Comparison of ENCODE assay signal across 8 mouse cellular contexts in the genomic region with DNA sequence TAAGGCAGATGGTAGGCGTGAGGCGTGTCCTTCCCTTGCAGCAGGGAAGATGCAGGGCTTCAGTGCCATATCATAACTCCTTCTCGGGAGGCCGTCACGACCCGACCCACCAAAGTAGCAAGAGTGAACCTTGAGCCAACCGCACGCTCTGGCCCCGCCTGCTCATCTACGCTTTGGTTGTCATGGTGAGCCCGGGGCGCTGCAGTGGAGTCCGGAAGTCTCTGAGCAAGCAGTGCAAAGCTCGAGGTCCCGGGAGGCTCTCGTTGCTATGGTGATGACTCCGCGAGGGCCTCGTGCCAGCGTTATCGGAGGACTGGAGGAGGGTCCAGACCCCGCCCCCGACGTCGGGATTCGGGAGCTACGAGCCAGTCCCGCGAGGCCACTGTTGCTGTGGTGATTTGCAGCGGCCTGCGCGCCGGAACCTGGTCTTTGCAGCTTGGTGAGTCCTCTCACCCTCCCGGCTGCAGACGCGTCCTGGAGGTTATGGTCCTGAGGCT. TPM values are rescaled to one million over a fixed set of nuclear protein-coding genes. Genes with fewer than 3 reads are reported as not detected.
DNase-seq lines count a peak whose midpoint lies in the region; ATAC-seq and TF ChIP-seq lines count a peak whose summit lies in the region.

Gene Rab36 (plus strand): TSS at position 176 of the 497 bp plus-strand sequence.

- H3K4me3 ChIP-seq in forebrain, embryonic 14.5 days (ENCODE audit: low read depth, low read length): peak within 1 kb of the TSS; percentile 36
- H3K4me3 ChIP-seq in liver, postnatal 0 days (ENCODE audit: low read depth, low read length): peak within 1 kb of the TSS; percentile 35
- H3K4me3 ChIP-seq in neural tube, embryonic 14.5 days (ENCODE audit: low read depth, low read length): peak within 1 kb of the TSS; percentile 39
- peak within 1 kb of the TSS; percentile 95 for H3K4me3 ChIP-seq in testis, adult 2 months (ENCODE audit: control insufficient read depth, low read depth, low read length)

- TF ChIP-seq CTCF in liver, postnatal 0 days (IDR thresholded peaks at IDR 0.05; ENCODE audit: low read depth): no peak
- TF ChIP-seq CTCF in testis, adult 2 months (IDR thresholded peaks at IDR 0.05; ENCODE audit: control insufficient read depth, insufficient read depth, insufficient replicate concordance, low read depth, low read length): no peak

- ATAC-seq in forebrain, embryonic 14.5 days: peak; percentile 94
- ATAC-seq in liver, postnatal 0 days: peak; percentile 95
- peak; percentile 94 for ATAC-seq in neural tube, embryonic 14.5 days (ENCODE audit: low read depth)

- H3K27me3 ChIP-seq in forebrain, embryonic 14.5 days (replicated peaks; ENCODE audit: control insufficient read depth, insufficient read depth, low read length): no peaks in the 10 kb centered on the region
- H3K27me3 ChIP-seq in liver, postnatal 0 days (ENCODE audit: insufficient read depth, low read length): no peaks in the 10 kb centered on the region
- H3K27me3 ChIP-seq in neural tube, embryonic 14.5 days (ENCODE audit: control insufficient read depth, insufficient read depth, low read length): no peaks in the 10 kb centered on the region
- H3K27me3 ChIP-seq in testis, adult 2 months (ENCODE audit: control insufficient read depth, insufficient read depth, low read length): no peaks in the 10 kb centered on the region

- TF ChIP-seq POLR2A in testis, adult 2 months (IDR thresholded peaks at IDR 0.05; ENCODE audit: control insufficient read depth, low read depth, low read length): peak; percentile 51

- peaks cover 20% of the 10 kb centered on the region for H3K4me1 ChIP-seq in forebrain, embryonic 14.5 days (ENCODE audit: control insufficient read depth, insufficient read depth, low read length)
- H3K4me1 ChIP-seq in liver, postnatal 0 days (ENCODE audit: insufficient read depth): peaks cover 9% of the 10 kb centered on the region
- H3K4me1 ChIP-seq in neural tube, embryonic 14.5 days (ENCODE audit: control insufficient read depth, insufficient read depth, low read length): peaks cover 23% of the 10 kb centered on the region
- H3K4me1 ChIP-seq in testis, adult 2 months (ENCODE audit: control insufficient read depth, insufficient read depth, low read length): peaks cover 15% of the 10 kb centered on the region

- no peaks in the 10 kb centered on the region for H3K36me3 ChIP-seq in forebrain, embryonic 14.5 days (ENCODE audit: control insufficient read depth, insufficient read depth, low read length)
- H3K36me3 ChIP-seq in liver, postnatal 0 days (replicated peaks; ENCODE audit: insufficient read depth, low read length): no peaks in the 10 kb centered on the region
- no peaks in the 10 kb centered on the region for H3K36me3 ChIP-seq in neural tube, embryonic 14.5 days (ENCODE audit: control insufficient read depth, insufficient read depth, low read length)
- H3K36me3 ChIP-seq in testis, adult 2 months (ENCODE audit: control insufficient read depth, insufficient read depth, low read length): peaks cover 1% of the 10 kb centered on the region; the same call in 1 of the 2 replicates

- DNase-seq in CD8-positive naive resting alpha-beta T cell, adult 2 months (ENCODE audit: low read depth in 2 of 2, low spot score in 2 of 2): peak; percentile 37 to 56
- DNase-seq in c-Kit-positive CD71-positive TER-119-negative erythroid progenitor cells, embryonic 14.5 days (ENCODE audit: low read depth): peak; percentile 23
- peak; percentile 97 for DNase-seq in forebrain, embryonic 14.5 days (ENCODE audit: low spot score)
- peak; percentile 93 to 96 for DNase-seq in heart, postnatal 14 days
- peak; percentile 94 for DNase-seq in layer of hippocampus, adult 11-12 months (ENCODE audit: low spot score)
- DNase-seq in liver, postnatal 0 days: peak; percentile 89

- H3K4me2 ChIP-seq in forebrain, embryonic 14.5 days (ENCODE audit: low read length): peak within 1 kb of the TSS; percentile 67
- H3K4me2 ChIP-seq in liver, postnatal 0 days (ENCODE audit: low read depth, low read length): peak within 1 kb of the TSS; percentile 49
- H3K4me2 ChIP-seq in neural tube, embryonic 14.5 days (ENCODE audit: low read depth, low read length): peak within 1 kb of the TSS; percentile 76

- H3K9me3 ChIP-seq in forebrain, embryonic 14.5 days (replicated peaks; ENCODE audit: control insufficient read depth, low read length): no peaks in the 10 kb centered on the region
- H3K9me3 ChIP-seq in liver, postnatal 0 days (ENCODE audit: low read length): no peaks in the 10 kb centered on the region
- no peaks in the 10 kb centered on the region for H3K9me3 ChIP-seq in neural tube, embryonic 14.5 days (ENCODE audit: control insufficient read depth, low read length)

- no peak for TF ChIP-seq EP300 in liver, postnatal 0 days (IDR thresholded peaks at IDR 0.05; ENCODE audit: low read depth)

- peak within 1 kb of the TSS; percentile 70 for H3K9ac ChIP-seq in forebrain, embryonic 14.5 days (ENCODE audit: low read length)
- peak within 1 kb of the TSS; percentile 37; the same call in 1 of the 2 replicates for H3K9ac ChIP-seq in liver, postnatal 0 days (replicated peaks)
- H3K9ac ChIP-seq in neural tube, embryonic 14.5 days (replicated peaks; ENCODE audit: low read depth, low read length): peak within 1 kb of the TSS; percentile 66

- intact Hi-C loops in heart, postnatal 14 days (cut with DNase I): no loop called here

- H3K27ac ChIP-seq in forebrain, embryonic 14.5 days (ENCODE audit: low read depth, low read length): peak within 1 kb of the TSS; percentile 85
- H3K27ac ChIP-seq in liver, postnatal 0 days (ENCODE audit: low read depth): no peak within 1 kb of the TSS
- H3K27ac ChIP-seq in neural tube, embryonic 14.5 days (ENCODE audit: low read depth, low read length): peak within 1 kb of the TSS; percentile 82
- peak within 1 kb of the TSS; percentile 79 for H3K27ac ChIP-seq in testis, adult 2 months (ENCODE audit: control insufficient read depth, insufficient read depth, low read depth, low read length)

- WGBS in forebrain, embryonic 14.5 days: under 1% methylated on average over 36 of the region's 36 CpGs
- WGBS in liver, postnatal 0 days (ENCODE audit: insufficient replicate concordance): under 1% methylated on average over 36 of the region's 36 CpGs
- under 1% methylated on average over 36 of the region's 36 CpGs for WGBS in neural tube, embryonic 14.5 days

RNA-seq across cellular contexts. Expression of gene Rab36, which starts in this region (rescaled TPM):
- 10.5 and 11.1 TPM in 2 replicates for polyA plus RNA-seq in forebrain, embryonic 14.5 days (2014; fragmentation: Nextera tagmentation; extraction: Ambion mirVana)
- 1 to 10 TPM in 1 of 2 experiments, under 1 TPM in 1; 0.80 to 1.2 TPM for total RNA-seq in heart, postnatal 14 days (2021)
- 1.7 TPM in 2 replicates for polyA plus RNA-seq in liver, postnatal 0 days (2015; fragmentation: Nextera tagmentation; extraction: Ambion mirVana)
- polyA plus RNA-seq in neural tube, embryonic 14.5 days (2014; fragmentation: Nextera tagmentation; extraction: Ambion mirVana): 13.9 and 18.8 TPM in 2 replicates
- 29.3 and 35.3 TPM in 2 replicates for polyA plus RNA-seq in testis, adult 2 months (2012; rRNA removed)

Comparison
In these comparisons a context has a peak if more than half of its experiments do, and no peak if none do; other contexts are left out.
1. DNase-seq: peak in every context shown above with its lines; median percentile 97 in forebrain, embryonic 14.5 days; 94 in heart, postnatal 14 days; 94 in layer of hippocampus, adult 11-12 months; 89 in liver, postnatal 0 days; 46 in CD8-positive naive resting alpha-beta T cell, adult 2 months; 23 in c-Kit-positive CD71-positive TER-119-negative erythroid progenitor cells, embryonic 14.5 days.
2. H3K4me3 ChIP-seq: peak in every context shown above with its lines; median percentile 95 in testis, adult 2 months; 39 in neural tube, embryonic 14.5 days; 36 in forebrain, embryonic 14.5 days; 35 in liver, postnatal 0 days.